Mouse (Mus musculus) WW6 (cell line): Measurements from ENCODE around the gene Zfp948.
A peak's percentile ranks its signal among the peaks of the same experiment; 100 is the strongest.

Experiments used
- DNase-seq: peaks from one replicate; pipeline ENCODE4 v3.0.0-alpha.2; 2013; ENCODE audit warnings: low read depth, low spot score

Zfp948 gene

DNA sequence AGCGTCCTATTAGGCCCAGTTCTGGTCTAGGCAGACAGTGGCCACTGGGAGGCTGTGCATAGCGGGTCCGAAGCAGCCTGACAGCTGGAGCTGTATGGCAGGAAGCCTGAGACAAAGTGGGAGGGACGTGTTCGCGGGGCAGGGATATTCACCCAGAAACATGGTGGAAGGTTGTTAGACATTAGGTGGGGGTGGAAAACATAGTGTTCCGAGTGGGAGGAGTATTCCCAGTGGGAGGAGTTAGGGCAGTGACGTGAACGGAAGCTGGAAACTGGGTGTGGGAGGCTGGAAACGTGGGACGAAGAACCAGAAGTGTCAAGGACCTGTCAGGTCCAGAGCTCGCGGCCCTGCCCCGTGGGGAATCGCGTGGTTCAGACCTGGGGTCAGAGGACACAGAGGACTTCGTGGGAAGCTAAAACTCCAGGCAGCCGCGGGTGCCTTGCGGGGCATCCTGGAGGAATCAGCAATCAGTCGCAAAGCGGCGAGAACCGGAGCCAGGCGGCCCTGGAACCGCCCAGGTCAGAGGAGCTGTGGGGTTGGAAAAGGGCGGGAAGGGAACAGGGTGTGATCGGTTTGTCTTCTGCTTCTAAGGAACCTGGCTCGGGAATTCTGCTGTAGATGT is at the start of gene Zfp948:
Zfp948 (plus strand) TSS at position 281 of the 622 bp plus-strand sequence.
- DNase-seq = peak; percentile 70

DNA sequence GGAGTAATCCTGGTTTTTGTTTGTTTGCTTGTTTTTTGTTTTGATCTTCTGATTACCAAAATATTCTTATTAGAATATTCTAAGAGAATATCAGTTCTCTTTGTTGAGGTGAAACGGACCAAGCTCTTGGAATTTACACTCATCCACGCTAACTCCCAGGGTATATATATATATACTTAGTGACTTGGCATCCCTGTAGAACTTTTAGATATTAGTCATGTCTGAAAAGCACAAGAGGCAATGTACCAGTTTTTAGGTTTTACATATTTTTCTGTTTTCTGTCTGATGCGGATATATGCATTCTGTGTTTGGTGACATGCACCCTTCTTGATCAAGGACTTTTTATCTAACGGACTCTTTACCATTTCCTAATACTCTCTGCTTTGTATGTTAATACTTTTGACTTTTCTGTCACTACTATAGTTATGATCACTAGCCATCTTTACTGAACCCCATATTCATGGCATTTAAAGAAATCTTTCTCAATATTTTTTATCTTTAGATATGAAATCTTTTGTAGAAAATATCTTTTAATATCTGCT is 49.6 kb upstream of the Zfp948 start:
- no peak for DNase-seq

DNA sequence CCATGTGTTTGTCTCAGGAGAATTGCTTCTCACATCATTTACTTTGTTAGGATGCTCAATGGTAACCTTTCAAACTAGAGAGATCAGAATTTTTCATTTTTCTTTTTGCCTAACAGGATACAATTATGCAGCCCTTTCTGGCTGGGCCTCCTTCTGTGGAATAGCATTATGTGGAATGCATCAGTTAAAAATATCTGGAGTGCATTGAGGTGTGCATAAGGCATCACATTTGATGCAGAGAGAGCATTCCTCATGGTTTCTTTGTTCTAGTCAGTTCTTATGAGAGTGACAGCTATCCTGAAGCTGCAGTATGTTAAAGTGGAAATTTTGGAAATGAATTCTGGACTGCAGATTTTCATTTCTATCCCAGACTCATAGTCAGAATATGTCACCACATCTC is 40.5 kb upstream of the Zfp948 start:
- DNase-seq = no peak

DNA sequence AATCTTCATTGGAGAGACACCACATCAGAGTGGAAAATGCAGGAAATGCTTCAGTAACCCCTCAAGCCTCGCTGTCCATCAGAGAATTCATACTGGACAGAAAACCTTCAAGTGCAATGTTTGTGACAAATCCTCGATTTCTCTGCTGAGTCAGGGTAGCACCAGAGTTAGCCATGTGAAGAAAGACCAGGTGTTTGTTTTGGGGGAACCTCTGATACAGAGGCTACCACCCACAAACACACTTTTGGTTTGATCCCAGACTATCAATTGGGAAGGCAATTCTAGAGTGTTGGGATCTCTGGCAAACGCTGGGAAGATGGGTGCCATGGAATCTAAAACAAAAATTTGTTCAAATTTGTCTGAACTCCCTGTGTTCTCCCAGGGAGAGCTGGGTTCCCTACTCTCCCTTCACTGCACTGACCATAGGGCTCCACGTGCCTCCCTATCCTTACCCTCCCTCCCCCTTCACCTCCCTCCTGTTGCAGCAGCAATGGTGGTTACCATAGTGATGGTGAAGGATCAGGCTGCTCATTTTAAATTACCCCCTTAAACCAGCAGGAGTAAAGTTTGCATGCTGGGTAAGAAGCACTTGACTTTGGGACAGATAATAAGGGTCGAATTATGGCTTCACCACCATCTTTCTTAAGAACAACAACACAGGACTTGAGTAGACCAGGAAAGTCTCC is 36.0 kb upstream of the Zfp948 start:
- no peak for DNase-seq

DNA sequence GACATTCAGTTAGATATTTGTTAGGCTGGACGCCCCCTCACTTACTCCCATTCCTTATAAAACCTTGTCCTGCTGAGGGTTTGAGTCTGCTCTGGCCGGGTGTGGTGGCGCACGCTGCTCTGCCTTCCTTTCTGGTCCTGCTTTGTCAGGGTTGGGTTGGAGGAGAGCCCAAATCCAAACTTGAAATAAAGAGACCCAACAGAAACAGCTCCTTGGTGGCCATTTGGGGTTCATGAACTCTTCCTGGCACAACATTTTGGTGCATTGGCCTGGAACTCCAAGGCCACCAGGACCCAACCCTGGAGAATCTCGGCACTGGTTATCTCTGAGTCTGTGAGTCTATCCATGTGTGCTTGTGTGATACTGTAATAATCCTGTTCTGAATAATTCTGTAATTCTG is 35.2 kb upstream of the Zfp948 start:
- DNase-seq = no peak

DNA sequence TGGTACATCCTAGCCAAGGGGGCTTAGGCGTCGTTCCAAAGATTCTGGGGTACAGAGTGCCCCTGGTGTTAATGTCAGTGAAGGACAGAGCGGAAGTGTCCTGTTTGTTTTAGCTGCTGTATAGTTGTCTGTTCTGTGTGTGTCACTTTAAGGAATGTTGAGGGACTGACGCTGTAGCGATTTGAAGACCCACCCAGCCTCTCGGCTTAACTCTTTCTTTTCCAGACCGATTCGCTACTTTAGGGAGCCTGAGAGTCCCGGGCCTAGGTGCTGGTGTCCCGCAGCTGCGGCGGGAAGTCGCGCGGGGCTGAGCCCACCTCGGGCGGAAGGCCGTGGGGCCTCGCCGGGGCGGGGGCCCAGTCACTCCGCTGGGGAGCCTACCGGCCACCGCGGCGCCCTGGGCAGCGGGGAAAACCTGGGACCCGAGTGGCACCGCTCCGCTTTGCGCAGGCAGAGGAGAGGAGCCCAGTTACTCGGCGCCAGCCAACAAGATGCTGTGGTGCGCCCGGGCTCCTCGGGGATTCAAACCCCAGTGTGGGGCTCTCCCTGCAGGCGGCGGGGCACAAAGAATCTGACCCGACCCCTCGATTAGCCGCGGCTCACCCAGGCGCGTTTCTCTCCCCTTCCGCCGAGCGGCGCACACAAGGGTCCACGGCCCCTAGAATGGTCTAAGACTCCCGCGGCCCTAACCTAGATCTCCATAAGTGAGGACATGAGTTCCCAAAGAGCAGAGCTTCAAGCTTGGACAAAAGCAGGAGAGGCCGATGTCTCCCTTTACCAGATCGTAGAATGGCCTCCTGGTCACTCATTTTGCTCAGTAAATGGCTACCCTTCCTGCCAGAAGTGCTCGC is 34.5 kb upstream of the Zfp948 start:
- no peak for DNase-seq

DNA sequence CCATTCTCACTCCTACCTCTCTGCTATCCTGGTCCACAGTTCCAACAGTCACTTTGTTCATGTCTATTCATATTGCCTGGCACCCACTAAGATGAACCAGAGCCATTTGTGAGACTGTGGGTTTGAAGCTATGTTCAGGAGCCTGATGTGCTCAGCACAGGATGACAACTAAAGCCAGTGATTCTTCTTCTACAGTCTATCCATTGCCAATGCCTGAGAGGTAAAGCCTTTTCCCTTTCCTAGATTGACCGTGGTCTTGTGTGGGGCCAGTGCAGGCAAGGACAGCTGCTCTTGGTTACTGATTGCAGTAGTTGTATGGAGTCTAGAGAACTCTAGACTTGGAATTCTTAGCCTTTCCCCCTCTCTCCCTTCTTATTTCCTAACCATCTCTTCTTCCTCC is 32.8 kb upstream of the Zfp948 start:
- no peak for DNase-seq

DNA sequence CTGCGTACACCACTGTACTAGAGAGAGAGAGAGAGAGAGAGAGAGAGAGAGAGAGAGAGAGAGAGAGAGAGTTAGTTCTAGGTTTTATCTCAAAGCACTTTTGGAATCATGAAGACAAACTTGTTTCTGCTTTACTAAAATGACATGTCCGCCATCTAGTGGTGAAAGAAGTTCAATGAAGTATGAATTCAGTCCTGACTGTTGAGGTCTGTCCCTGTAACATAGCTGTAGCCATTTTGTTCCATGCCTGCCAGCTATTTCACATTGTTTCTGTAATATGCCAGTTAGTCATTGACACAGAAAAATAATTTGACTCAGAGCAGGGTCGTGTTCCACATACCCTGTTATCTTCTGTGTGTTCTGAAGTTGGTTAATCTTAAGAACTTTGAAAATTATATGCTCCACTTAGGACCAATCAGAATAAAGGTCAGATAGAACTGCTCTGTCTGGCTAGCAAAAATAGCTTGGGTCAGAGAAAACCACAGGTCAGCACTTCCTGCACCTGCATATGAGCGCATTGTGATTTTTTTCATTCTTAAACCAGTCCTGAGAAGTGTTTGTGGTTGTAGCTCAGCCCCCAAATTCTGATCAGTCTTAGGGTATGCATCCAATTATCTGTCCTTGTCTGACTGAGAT is 32.2 kb upstream of the Zfp948 start:
- DNase-seq = no peak

DNA sequence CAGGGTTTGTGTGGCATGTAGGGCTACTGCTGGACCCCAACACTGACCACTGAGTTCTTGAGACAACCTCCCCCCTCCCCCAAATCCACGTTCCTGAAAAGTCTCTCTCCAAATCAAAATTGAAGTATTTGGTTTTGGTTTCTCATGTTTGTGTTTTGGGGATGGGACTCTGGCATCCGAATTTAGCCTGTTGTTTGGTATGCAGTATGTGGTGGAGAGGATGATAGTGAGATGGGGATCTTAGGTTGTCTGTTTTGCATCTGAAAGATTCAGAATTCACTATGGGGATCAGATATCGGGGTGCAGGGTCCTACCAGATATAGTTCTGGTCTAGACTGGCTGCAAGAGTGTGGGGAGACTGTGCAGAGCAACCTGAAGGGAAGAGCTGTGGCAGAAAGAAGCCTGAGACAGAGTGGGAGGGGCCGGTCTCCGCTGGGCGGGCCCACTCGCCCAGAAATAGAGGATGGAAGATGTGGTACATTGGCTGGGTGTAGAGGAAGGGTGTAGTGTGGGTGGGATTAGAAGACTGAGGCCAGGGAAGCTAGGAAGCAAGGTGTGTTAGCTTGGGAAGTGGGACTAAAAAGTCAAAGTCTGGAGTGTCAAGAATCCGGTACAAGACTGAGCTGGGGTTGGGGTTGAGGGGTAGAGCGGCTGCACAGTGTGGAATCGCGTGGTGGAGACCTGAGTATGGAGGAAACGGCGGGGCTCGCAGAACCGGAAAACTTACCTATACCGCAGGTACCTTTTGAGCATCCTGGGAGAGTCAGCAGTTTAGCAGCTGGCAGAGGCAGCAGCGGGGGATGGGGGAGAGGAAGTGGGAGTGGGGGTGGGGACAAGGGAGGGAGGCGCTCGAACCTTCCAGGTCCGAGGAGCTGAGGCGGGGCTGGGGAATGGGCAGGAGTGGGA is 31.5 kb upstream of the Zfp948 start, which contains the start of gene Zfp52:
Zfp52 (plus strand) TSS at position 444 of the 906 bp plus-strand sequence.
- DNase-seq = no peak

DNA sequence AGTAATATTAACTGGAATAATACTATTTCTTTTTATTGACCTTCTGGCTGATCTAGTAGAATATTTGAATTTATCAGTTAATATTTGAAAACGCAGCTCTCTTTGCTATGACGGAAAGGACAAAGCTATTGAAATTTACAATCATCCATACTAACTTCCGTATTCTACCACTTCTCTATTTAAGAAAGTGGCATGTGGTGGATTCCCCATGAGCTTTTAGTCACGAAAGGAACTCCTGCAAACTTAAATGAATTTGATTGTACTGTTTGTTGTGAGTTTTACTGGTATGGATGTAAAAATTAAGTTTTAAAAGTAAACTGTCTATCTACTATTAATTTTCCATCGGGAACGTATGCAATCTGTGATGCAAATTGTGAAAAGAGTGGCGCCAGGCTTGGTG is 30.7 kb upstream of the Zfp948 start:
- no peak for DNase-seq

DNA sequence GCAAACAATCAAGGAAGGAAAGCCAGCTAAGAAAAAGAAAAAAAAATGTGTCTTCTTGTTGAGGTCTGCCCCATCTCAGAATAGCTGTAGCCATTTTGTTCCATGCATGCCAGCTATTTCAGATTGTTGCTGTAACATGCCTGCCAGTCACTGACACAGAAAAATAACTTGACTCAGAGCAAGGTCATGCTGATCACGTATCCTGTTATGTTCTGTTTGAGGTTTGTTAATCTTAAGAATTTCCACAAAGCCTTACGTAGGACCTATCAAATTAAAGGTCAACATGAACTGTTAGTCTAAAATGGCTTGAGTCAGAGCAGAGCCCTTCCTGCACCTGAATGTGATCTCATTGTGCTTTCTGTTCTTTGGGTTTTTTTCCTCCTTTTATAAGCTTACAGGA is 30.1 kb upstream of the Zfp948 start:
- no peak for DNase-seq

DNA sequence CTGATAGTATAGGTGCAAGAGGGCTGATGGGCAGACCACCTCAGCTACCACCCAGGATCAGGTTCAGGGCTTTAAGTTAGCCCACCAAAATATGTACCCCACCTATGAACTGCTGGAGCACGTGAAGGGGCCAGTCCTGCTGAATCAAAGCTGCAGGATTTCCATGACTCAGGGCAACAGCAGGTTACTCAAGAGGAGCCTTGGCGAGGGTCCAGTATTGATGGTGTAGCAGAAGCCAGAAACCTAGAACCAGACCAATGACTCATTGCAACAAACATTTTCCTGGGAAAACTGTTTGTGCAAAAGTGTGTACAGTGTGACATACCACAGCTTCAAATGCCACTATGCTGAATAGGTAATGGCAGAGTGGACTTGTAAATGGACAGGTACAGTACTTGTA is 9.0 kb upstream of the Zfp948 start:
- DNase-seq = no peak

DNA sequence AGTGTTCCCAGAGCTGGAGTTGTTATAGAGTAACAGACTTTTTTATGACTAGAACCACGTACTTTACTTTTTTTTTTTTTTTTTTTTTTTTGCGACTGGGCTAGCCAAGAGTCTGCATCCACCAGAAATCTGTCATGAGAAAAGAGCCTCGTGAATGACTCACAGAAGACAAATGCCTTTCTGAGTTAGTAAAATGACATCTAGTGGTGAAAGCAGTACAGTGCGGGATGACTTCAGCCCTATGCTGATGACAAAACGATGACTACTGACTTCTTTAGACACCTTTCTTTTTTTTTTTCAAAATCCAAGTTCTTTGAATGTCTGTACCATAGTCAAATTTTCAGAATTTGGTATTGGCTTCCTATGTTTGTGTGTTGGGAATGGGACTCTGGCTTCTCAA is 588 bp upstream of the Zfp948 start:
- DNase-seq = no peak

DNA sequence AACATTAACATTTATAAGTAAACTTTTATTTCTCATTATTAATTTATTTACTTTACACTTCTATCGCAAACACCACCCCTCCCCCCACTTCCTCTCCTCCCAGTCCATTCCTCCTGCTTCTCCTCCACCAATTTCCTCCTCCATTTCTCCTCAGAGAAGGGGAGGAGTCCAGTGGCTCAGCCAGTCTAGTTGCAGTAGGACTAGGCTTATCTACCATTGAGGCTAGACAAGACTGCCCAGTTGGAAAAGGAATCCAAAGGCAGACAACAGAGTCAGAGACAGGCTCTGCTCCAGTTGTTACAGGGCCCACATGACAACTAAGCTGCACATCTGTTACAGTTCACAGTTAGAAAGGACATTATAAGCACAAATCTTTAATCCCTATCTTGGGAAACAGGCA is 888 bp downstream of the Zfp948 start:
- no peak for DNase-seq

DNA sequence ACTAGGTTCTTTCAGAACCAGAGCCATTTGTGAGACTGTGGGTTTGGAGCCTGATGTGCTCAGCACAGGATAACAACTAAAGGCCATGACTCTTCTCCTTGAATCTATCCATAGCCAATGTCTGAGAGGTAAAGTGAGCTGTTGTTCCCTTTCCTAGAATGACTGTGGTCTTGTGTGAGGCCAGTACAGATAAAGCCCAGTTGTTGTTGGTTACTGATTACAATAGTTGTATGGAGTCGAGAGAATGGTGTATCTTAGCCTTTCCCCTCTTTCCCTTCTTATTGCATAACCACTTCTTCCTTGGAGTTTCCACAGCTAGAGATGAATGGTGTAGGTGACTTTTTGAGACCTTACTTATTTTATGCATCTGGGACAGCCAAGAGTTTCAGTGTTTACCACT is 12.3 kb downstream of the Zfp948 start:
- DNase-seq = no peak

DNA sequence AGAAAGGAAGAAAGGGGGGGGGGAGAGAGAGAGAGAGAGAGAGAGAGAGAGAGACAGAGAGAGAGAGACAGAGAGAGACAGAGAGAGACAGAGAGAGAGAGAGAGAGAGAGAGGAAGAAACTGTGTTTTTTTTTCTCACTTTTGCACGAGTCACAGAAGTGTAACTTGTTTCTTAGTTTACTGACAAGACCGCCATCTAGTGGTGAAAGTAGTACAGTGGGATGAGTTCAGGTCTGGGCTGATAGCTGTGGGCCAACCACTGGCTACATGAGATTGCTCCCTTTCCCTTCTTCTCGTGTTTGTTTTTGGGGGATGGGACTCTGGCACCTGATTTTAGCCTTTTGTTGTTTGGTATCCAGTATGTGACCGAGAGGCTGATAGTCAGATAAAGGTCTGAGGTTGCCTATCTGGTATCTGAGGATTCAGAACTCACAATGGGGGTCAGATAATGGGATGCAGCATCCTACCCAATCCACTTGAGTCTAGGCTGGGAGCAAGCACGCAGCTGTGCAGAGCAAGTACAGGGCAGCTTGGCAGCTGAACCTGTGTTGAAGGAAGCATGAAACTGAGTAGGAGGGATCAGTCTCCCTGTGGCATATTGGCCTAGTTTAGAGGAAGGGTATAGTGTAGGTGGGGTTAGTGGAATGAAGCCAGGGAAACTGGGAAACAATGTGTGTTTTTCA is 12.8 kb downstream of the Zfp948 start:
- peak; percentile 39 for DNase-seq

DNA sequence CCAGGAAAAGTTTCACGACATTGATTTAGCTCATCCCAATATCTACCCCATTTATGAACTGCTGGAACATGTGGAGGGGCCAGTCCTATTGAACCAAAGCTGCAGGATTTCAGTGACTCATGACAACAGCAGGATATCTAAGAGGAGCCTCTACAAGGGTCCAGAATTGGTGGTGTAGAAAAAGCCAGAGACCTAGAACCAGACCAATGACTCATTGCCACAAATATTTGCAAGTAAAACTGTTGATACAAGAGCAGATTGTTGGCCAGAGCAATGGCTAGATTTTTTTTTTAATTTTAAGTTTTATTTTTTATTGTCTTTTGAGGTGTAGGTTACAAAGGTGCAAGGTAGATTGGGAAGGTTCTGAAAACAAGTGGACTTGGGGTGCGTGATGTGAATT is 18.7 kb downstream of the Zfp948 start:
- no peak for DNase-seq

DNA sequence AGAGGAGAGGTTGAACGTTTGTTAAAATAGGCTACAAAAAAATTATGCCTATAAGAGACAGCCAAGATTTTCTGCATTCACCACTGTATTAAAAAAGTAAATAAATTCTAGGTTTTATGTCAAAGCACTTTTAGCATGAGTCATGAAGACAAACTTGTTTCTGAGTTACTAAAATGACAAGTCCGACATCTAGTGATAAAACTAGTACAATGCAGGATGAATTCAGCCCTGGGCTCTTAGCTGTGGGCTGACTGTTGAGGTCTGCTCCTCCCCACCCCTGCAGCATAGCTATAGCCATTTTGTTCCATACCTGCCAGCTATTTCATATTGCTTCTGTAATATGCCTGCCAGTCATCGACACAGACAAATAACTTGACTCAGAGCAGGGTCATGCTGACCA is 49.5 kb downstream of the Zfp948 start:
- no peak for DNase-seq

DNA sequence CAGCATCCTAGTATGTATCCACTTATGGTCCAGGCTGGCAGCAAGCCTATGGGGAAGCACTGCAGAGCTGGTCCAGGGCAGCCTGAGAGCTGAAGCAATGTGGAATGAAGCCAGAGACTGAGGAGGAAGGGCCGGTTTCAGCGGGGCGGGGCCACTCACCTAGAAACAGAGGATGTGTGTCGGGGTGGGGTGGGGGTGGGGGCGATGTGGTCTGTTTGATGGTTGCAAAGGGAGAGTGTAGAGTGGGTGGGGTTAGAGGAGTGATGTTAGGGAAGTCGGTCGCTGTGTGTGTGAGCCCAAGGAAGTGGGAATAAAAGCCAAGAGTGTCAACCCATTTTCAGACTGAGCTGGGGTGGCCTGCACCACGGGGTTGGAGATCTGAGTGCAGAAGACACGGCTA is 50.5 kb downstream of the Zfp948 start:
- DNase-seq = peak; percentile 9

DNA sequence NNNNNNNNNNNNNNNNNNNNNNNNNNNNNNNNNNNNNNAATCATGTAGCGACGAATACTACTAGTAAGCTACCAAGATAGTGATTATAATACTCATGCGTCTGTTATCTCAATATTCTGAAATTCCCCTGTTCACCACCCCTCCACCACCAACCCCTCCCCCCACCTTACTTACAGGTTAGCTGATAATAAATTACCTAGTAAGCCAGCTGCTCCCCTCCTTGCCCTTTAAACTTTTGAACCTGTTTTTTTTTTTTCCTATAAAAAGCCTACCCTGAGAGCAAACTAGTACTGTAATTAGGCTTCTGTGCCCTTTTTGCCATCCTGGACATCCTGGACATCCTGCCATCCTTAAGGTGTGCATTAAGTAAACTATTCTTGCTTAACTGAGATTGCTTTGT is 56.8 kb downstream of the Zfp948 start:
- DNase-seq = no peak
